Mouse (Mus musculus) testis, adult 2 months (tissue): Measurements from ENCODE around the gene Cyb5b. TPM values are rescaled to one million over a fixed set of nuclear protein-coding genes. Genes with fewer than 3 reads are reported as not detected.

Experiments
- H3K27ac ChIP-seq: fragments of 200-500 bp; 2 replicates; pipeline ENCODE4 v1.5.1; 2012; ENCODE audit warnings: low read depth, low read length; ENCODE audit not compliant: control insufficient read depth, insufficient read depth
- H3K27me3 ChIP-seq: fragments of 200-500 bp; 2 replicates; pipeline ENCODE4 v1.6.1; 2012; ENCODE audit warnings: mild to moderate bottlenecking, low read length, moderate library complexity; ENCODE audit not compliant: control insufficient read depth, insufficient read depth
- H3K36me3 ChIP-seq: fragments of 200-500 bp; 2 replicates; pipeline ENCODE4 v1.6.1; 2012; ENCODE audit warnings: mild to moderate bottlenecking, low read length; ENCODE audit not compliant: control insufficient read depth, insufficient read depth
- H3K4me1 ChIP-seq: fragments of 200-500 bp; 2 replicates; pipeline ENCODE4 v1.6.1; 2012; ENCODE audit warnings: low read length; ENCODE audit not compliant: control insufficient read depth, insufficient read depth
- H3K4me3 ChIP-seq: fragments of 200-500 bp; 2 replicates; pipeline ENCODE4 v1.5.1; 2012; ENCODE audit warnings: low read depth, mild to moderate bottlenecking, low read length, moderate library complexity, mixed read lengths; ENCODE audit not compliant: control insufficient read depth
- CTCF ChIP-seq: fragments of 200-500 bp; IDR thresholded peaks from 2 replicates; pipeline ENCODE4 v1.5.1; 2012; ENCODE audit warnings: low read depth, mild to moderate bottlenecking, inconsistent platforms, low read length, moderate library complexity; ENCODE audit not compliant: control insufficient read depth, insufficient read depth, insufficient replicate concordance
- POLR2A ChIP-seq: fragments of 200-500 bp; IDR thresholded peaks from 2 replicates; pipeline ENCODE4 v1.6.1; 2012; ENCODE audit warnings: low read depth, mild to moderate bottlenecking, inconsistent platforms, low read length, moderate library complexity; ENCODE audit not compliant: control insufficient read depth
- polyA plus RNA-seq: library from polyadenylated mRNA; depleted of rRNA; stranded (reverse); fragments of >200 nt; gene quantifications from 2 replicates; pipeline ENCODE4 v1.2.3, GENCODE M21; 2012

Gene Cyb5b
- polyA plus RNA-seq, 1 experiment, result 31.4 TPM

DNA sequence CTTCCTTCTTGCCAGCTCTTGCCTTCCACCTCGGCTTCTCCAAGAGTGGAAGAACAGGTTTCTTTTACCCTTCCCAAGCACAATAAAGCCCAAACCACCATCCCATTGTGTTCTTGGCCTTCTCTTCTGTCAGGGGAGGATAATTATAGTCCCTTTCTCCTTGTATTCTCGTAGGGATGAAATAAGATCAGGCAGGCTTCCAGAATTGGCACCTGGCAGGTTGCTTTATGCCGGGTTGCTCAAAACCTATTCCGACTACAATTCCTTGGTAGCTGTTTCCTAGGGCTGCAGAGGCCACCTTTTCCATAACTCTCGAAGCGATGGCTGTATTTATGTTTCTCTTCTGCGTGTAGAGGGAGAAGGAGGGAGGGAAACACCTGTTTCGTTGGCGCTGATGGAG, 31.0 kb upstream of the Cyb5b start:
- H3K36me3 ChIP-seq, result no peaks in the 10 kb centered on the region
- TF ChIP-seq CTCF, result no peak
- TF ChIP-seq POLR2A, result no peak
- no peak overlapping the region for H3K27ac ChIP-seq
- no peak overlapping the region for H3K4me3 ChIP-seq
- H3K27me3 ChIP-seq, result no peaks in the 10 kb centered on the region
- H3K4me1 ChIP-seq, result peaks cover 7% of the 10 kb centered on the region

DNA sequence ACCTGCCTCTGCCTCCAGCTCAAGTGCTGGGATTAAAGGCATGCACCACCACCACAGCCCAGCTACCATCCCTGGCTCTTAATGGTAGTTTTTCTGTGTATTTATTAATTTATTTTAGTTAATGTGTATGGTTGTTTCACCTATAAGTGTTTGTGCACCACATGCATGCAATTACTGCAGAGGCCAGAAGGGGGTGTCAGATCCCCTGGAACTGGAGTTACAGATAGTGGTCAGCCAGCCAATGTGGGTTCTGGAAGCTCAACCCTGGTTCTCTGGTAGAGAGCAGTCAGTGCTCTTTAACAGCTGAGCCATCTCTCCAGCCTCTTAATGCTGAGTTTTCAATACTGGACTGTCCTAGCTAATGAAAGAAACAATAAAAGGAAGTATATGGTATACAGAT, 29.6 kb upstream of the Cyb5b start:
- Histone ChIP-seq H3K4me3 (no peak overlapping the region), H3K27ac (no peak overlapping the region), H3K36me3 (no peaks in the 10 kb centered on the region), H3K27me3 (no peaks in the 10 kb centered on the region), H3K4me1 (no peaks in the 10 kb centered on the region; the same call in 1 of the 2 replicates)
- TF ChIP-seq POLR2A (no peak), CTCF (no peak; the same call in 1 of the 2 replicates)

DNA sequence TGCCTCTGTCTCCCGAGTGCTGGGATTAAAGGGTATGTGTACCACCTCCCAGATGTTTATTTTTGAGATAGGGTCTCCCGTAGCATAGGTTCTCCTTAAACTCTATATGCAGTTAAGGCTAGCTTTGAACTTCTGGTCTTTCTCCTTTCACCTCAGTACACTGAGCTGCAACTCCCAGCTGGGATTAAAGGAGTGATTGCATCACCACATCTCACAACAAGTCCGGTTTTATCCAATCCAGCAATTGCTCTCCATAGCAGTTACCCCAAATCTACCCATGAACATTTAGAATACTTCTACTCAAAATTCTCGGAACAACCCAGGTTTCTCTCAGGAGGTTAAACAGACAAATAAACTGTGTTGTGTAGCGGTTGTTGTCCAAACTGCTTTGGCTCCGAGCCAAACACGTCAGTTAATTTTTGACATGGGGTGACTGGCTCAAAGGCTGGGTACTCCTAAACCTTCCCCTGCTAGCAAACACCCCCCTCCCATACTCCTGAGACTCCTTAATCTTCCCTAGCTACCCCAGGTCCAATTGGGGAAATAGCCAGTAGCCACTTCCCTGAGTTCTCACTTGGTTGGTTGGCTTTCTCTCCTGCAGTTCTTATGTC, 28.7 kb upstream of the Cyb5b start:
- no peak overlapping the region for H3K27ac ChIP-seq

GRCm38 (mm10) chr8:107123063-107123614, 27.3 kb upstream of the Cyb5b start:
- TF ChIP-seq CTCF (no peak), POLR2A (no peak)
- Histone ChIP-seq H3K27me3 (no peaks in the 10 kb centered on the region), H3K4me3 (no peak overlapping the region), H3K4me1 (no peaks in the 10 kb centered on the region; the same call in 1 of the 2 replicates), H3K36me3 (no peaks in the 10 kb centered on the region), H3K27ac (no peak overlapping the region)

More for the DNA sequence above, 28.7 kb upstream of the Cyb5b start:
- Histone ChIP-seq H3K4me3 (no peak overlapping the region), H3K27me3 (no peaks in the 10 kb centered on the region), H3K4me1 (no peaks in the 10 kb centered on the region; the same call in 1 of the 2 replicates), H3K36me3 (no peaks in the 10 kb centered on the region)
- TF ChIP-seq POLR2A, result no peak
- no peak for TF ChIP-seq CTCF

DNA sequence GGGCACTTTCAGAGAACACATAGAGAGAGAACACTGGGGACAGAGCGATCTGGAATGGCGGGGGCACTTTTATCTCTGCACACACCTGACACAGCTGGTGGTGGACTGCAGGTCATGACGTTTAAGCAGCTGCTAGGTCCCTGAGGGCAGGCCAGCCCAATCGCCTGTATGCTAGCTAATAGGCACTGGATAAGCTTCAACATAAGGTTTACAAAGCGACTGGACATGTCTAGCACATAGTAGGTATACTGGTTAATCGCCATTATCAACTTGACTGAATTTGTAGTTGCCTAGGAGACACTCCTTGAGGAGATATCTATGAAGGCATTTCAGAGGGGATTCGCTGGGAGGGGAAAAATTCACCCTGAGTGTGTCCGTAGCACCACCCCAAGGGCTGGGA, 26.1 kb upstream of the Cyb5b start:
- Histone ChIP-seq H3K27me3 (no peaks in the 10 kb centered on the region), H3K4me1 (no peaks in the 10 kb centered on the region; the same call in 1 of the 2 replicates), H3K4me3 (no peak overlapping the region), H3K36me3 (no peaks in the 10 kb centered on the region), H3K27ac (no peak overlapping the region)
- TF ChIP-seq CTCF (no peak), POLR2A (no peak)

GRCm38 (mm10) chr8:107129171-107130025, 21.0 kb upstream of the Cyb5b start:
- 0 out of 2 replicates have a peak overlapping the region, but pooled peaks have one; percentile 45 for H3K27ac ChIP-seq
- no peaks in the 10 kb centered on the region for H3K27me3 ChIP-seq
- no peak overlapping the region for H3K4me3 ChIP-seq
- TF ChIP-seq POLR2A (no peak), CTCF (no peak)
- H3K4me1 ChIP-seq, result peaks cover 5% of the 10 kb centered on the region
- H3K36me3 ChIP-seq, result no peaks in the 10 kb centered on the region

DNA sequence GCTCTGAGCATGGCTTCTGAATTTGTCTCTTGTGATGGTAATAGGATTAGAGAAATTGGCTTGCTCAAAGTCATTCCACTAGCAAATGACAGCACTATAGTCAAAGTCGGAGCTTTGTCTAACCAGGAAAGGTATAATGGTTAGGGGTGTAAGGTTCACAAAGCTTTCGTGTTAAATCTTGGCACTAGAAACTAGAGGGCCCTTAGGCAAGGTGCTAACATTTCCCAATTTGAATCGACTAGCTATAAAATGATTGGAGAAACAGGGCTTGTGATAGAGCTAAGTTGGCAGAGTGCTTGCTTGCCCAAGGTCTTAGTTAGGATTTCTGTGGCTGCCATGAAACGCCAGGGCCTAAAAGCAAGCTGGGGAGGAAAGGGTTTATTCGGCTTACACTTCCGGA, 20.4 kb upstream of the Cyb5b start:
- no peaks in the 10 kb centered on the region for H3K36me3 ChIP-seq
- no peak overlapping the region for H3K4me3 ChIP-seq
- peaks cover 5% of the 10 kb centered on the region for H3K4me1 ChIP-seq
- no peak overlapping the region for H3K27ac ChIP-seq
- no peak for TF ChIP-seq POLR2A
- TF ChIP-seq CTCF, result no peak
- H3K27me3 ChIP-seq, result no peaks in the 10 kb centered on the region
